Mouse (Mus musculus) CH12.LX (cell line): ENCODE data around the gene Dab1. TPM values are rescaled to one million over a fixed set of nuclear protein-coding genes. Genes with fewer than 3 reads are reported as not detected.

Experiments
- DNase-seq: peaks from one replicate; pipeline ENCODE4 v3.0.0-alpha.2; 2013; ENCODE audit errors: extremely low read depth
- H3K27ac ChIP-seq: 2 replicates; pipeline ENCODE4 v1.5.1; 2012; ENCODE audit warnings: low read depth, mild to moderate bottlenecking, control low read depth, moderate library complexity; ENCODE audit not compliant: insufficient read depth
- H3K27me3 ChIP-seq: replicated peaks from 2 replicates; pipeline ENCODE3; 2012; ENCODE audit warnings: inconsistent platforms
- H3K36me3 ChIP-seq, 2 experiments: replicated peaks in 1 of 2; 2 replicates each; pipeline versions ENCODE3 to v1.6.1; 2012; ENCODE audit warnings: inconsistent platforms in 1 of 2, low read length in 1 of 2, mild to moderate bottlenecking in 1 of 2, mixed read lengths in 1 of 2, moderate library complexity in 1 of 2; ENCODE audit not compliant: control insufficient read depth in 1 of 2, insufficient read depth in 1 of 2
- H3K4me1 ChIP-seq, 2 experiments: 2 replicates each; pipeline ENCODE4 v1.6.1; 2012; ENCODE audit warnings: inconsistent platforms in 1 of 2, moderate library complexity in 1 of 2; ENCODE audit not compliant: insufficient read depth in 2 of 2, control insufficient read depth in 1 of 2
- H3K4me2 ChIP-seq: 2 replicates; pipeline ENCODE4 v1.6.1; 2012; ENCODE audit warnings: low read depth, mild to moderate bottlenecking, control low read depth; ENCODE audit not compliant: poor library complexity, insufficient read depth, severe bottlenecking
- H3K4me3 ChIP-seq, 3 experiments: fragments of 150-350 bp in 1 of 3; sonication (generic) in 1 of 3; replicated peaks in 1 of 3; 2 replicates each; pipeline versions ENCODE3 to v1.5.1; 2011 to 2012; ENCODE audit warnings: low read depth in 2 of 3, low read length in 2 of 3, mild to moderate bottlenecking in 2 of 3, moderate library complexity in 2 of 3, control low read depth in 1 of 3, improper control_type of control experiment in 1 of 3, inconsistent platforms in 1 of 3, mixed read lengths in 1 of 3; ENCODE audit not compliant: poor library complexity in 1 of 3
- H3K79me2 ChIP-seq: replicated peaks from 2 replicates; pipeline ENCODE4 v1.6.1; 2012; ENCODE audit warnings: mild to moderate bottlenecking, moderate library complexity; ENCODE audit not compliant: control insufficient read depth, poor library complexity, insufficient read depth, severe bottlenecking; ENCODE audit errors: extremely low read depth
- H3K9ac ChIP-seq: 2 replicates; pipeline ENCODE4 v1.6.1; 2012; ENCODE audit warnings: low read depth, mild to moderate bottlenecking, control low read depth, moderate library complexity; ENCODE audit not compliant: insufficient read depth
- H3K9me3 ChIP-seq: replicated peaks from 2 replicates; pipeline ENCODE3; 2012; ENCODE audit warnings: low read length, inconsistent platforms, mixed read lengths
- BHLHE40 ChIP-seq: IDR thresholded peaks from 2 replicates; pipeline ENCODE4 v1.6.1; 2011; ENCODE audit warnings: mild to moderate bottlenecking, low read depth, low read length, improper control_type of control experiment
- CHD1 ChIP-seq: IDR thresholded peaks from 2 replicates; pipeline ENCODE4 v1.6.1; 2012; ENCODE audit warnings: low read depth, low read length, improper control_type of control experiment, inconsistent platforms
- CHD2 ChIP-seq: IDR thresholded peaks from 2 replicates; pipeline ENCODE4 v1.6.1; 2011; ENCODE audit warnings: low read length, improper control_type of control experiment
- ETS1 ChIP-seq: conservative IDR thresholded peaks from 2 replicates; pipeline ENCODE4 v1.6.1; 2012; ENCODE audit warnings: low read depth, mild to moderate bottlenecking, inconsistent platforms, low read length, improper control_type of control experiment, moderate library complexity
- GABPA ChIP-seq: IDR thresholded peaks from 2 replicates; pipeline ENCODE4 v1.6.1; 2012; ENCODE audit warnings: low read depth, low read length, improper control_type of control experiment, inconsistent platforms; ENCODE audit not compliant: insufficient replicate concordance
- HCFC1 ChIP-seq: IDR thresholded peaks from 2 replicates; pipeline ENCODE4 v1.6.1; 2012; ENCODE audit warnings: low read depth, mild to moderate bottlenecking, inconsistent platforms, low read length, improper control_type of control experiment
- IRF4 ChIP-seq: IDR thresholded peaks from 2 replicates; pipeline ENCODE4 v1.6.1; 2014; ENCODE audit warnings: low read depth, mild to moderate bottlenecking, inconsistent platforms, low read length, improper control_type of control experiment
- MAX ChIP-seq: IDR thresholded peaks from 2 replicates; pipeline ENCODE4 v1.6.1; 2011; ENCODE audit warnings: low read length, improper control_type of control experiment
- MAZ ChIP-seq: IDR thresholded peaks from 2 replicates; pipeline ENCODE4 v1.6.1; 2012; ENCODE audit warnings: low read depth, mild to moderate bottlenecking, inconsistent platforms, low read length, improper control_type of control experiment, moderate library complexity
- NELFE ChIP-seq: IDR thresholded peaks from 2 replicates; pipeline ENCODE4 v1.6.1; 2011; ENCODE audit warnings: low read depth, low read length, improper control_type of control experiment
- NRF1 ChIP-seq: IDR thresholded peaks from 2 replicates; pipeline ENCODE4 v1.6.1; 2014; ENCODE audit warnings: low read depth, mild to moderate bottlenecking, inconsistent platforms, low read length, improper control_type of control experiment, moderate library complexity
- POLR2AphosphoS2 ChIP-seq: IDR thresholded peaks from 2 replicates; pipeline ENCODE4 v1.6.1; 2011; ENCODE audit warnings: low read depth, low read length, improper control_type of control experiment
- RAD21 ChIP-seq: IDR thresholded peaks from 2 replicates; pipeline ENCODE4 v1.6.1; 2011; ENCODE audit warnings: low read depth, mild to moderate bottlenecking, low read length, improper control_type of control experiment, moderate library complexity
- SMC3 ChIP-seq: IDR thresholded peaks from 2 replicates; pipeline ENCODE4 v1.6.1; 2011; ENCODE audit warnings: low read depth, low read length, improper control_type of control experiment
- TCF12 ChIP-seq: IDR thresholded peaks from 2 replicates; pipeline ENCODE4 v1.6.1; 2014; ENCODE audit warnings: low read depth, mild to moderate bottlenecking, inconsistent platforms, low read length, improper control_type of control experiment
- USF1 ChIP-seq: IDR thresholded peaks from 2 replicates; pipeline ENCODE4 v1.6.1; 2014; ENCODE audit warnings: low read depth, mild to moderate bottlenecking, inconsistent platforms, low read length, improper control_type of control experiment
- ZNF384 ChIP-seq: IDR thresholded peaks from 2 replicates; pipeline ENCODE4 v1.6.1; 2012; ENCODE audit warnings: low read depth, low read length, improper control_type of control experiment, inconsistent platforms
- dilution Hi-C: fragments of 300-500 bp; cut with MboI; formaldehyde crosslinking; loops from 2 replicates; pipeline ENCODE4 v1.14.3; 2020; ENCODE audit warnings: low sequenced_read_pairs; ENCODE audit not compliant: extremely low pct_unique_long_range_greater_than_20kb, extremely low pct_ligation_motif_present
- in situ Hi-C: fragments of 300-500 bp; cut with MboI; formaldehyde crosslinking; loops from 3 replicates; pipeline ENCODE4 v1.14.3; 2019; ENCODE audit warnings: low sequenced_read_pairs, low pct_ligation_motif_present, low pct_unique_long_range_greater_than_20kb, mixed read lengths
- polyA plus RNA-seq: library from polyadenylated mRNA; unstranded; fragments of >175 nt; gene quantifications from 2 replicates; pipeline ENCODE4 v1.2.1, GENCODE M21; 2012; ENCODE audit warnings: low read depth; ENCODE audit not compliant: insufficient read length
- total RNA-seq, 2 experiments: library from RNA; depleted of rRNA; stranded (reverse); fragments of 300-350 nt in 1 of 2; fragments of >200 nt in 1 of 2; gene quantifications; 2 replicates each; pipeline ENCODE4 v1.2.3; 2012 to 2014

The Dab1 gene
- total and polyA plus RNA-seq, 3 experiments, result not detected

DNA sequence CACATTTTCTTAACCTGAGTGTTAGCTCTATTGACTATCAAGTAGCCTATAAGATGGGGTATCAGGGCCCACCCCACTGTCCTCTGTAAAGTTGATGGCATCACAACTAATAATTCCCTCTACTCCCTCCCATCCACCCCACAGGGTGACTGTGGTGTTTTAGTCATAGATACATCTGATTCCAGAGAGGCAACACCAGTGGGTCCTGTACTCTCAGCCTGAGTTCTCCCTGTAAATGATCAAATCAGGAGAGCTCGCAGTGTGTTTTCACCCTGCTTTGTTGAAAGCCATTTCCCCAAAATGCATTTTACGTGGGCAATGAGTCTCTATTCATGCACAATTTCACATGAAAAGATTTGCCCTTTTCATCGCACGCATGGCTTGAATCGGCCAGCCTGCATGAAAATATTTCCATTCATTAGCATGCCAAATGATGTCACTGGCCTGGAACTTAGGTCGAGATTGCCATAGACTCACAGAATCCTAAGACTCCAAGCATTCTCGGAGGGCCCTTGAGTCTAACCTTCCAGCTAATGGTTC is 454.8 kb downstream of the Dab1 start:
- in situ Hi-C loops, result no loop called here
- no peak for DNase-seq
- TF ChIP-seq POLR2AphosphoS2 (no peak), NRF1 (no peak), IRF4 (no peak), TCF12 (no peak), BHLHE40 (no peak), GABPA (no peak), ETS1 (no peak), RAD21 (no peak), MAX (no peak), NELFE (no peak), MAZ (no peak), CHD2 (no peak)

DNA sequence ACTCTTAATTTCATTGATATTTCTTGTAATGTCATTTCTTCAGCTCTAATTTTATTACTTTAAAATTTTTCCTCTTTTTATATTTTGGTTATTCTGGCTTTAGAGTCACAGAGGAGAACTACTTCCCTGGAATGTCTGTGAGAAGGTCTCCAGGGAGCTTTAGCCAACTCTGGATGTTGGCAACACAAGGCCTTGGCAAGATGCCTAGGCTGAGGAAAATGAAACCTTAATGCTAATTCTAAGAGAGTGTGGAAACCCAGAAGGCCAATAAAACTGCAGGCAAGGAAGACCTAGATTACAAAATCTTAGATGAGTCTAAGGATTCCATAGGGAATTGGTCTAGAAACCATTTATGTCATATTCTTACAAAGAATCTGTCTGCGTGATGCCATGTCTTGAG is 458.6 kb downstream of the Dab1 start:
- DNase-seq, result no peak
- dilution Hi-C loops, result no loop called here
- H3K4me2 ChIP-seq, result no peak overlapping the region
- no peaks in the 10 kb centered on the region for H3K36me3 ChIP-seq
- TF ChIP-seq HCFC1 (no peak), USF1 (no peak), CHD2 (no peak), BHLHE40 (no peak), CHD1 (no peak), ZNF384 (no peak), SMC3 (no peak)
- H3K9ac ChIP-seq, result no peak overlapping the region
- no peaks in the 10 kb centered on the region for H3K27me3 ChIP-seq
- in situ Hi-C loops, result no loop called here
- H3K4me1 ChIP-seq, result no peaks in the 10 kb centered on the region
- H3K27ac ChIP-seq, result no peak overlapping the region
- no peaks in the 10 kb centered on the region for H3K79me2 ChIP-seq
- peaks cover 45% of the 10 kb centered on the region for H3K9me3 ChIP-seq
- H3K4me3 ChIP-seq, result no peak overlapping the region

More for the DNA sequence above, 454.8 kb downstream of the Dab1 start:
- H3K27me3 ChIP-seq, result no peaks in the 10 kb centered on the region
- dilution Hi-C loops, result no loop called here
- no peaks in the 10 kb centered on the region for H3K36me3 ChIP-seq
- H3K79me2 ChIP-seq, result no peaks in the 10 kb centered on the region
- no peaks in the 10 kb centered on the region for H3K4me1 ChIP-seq
- H3K4me3 ChIP-seq, result no peak overlapping the region
- H3K4me2 ChIP-seq, result no peak overlapping the region
- peaks cover 53% of the 10 kb centered on the region for H3K9me3 ChIP-seq
- H3K9ac ChIP-seq, result no peak overlapping the region
- no peak overlapping the region for H3K27ac ChIP-seq
